Mouse (Mus musculus): ENCODE results near the gene Mrpl51. TPM values are rescaled to one million over a fixed set of nuclear protein-coding genes. Genes with fewer than 3 reads are reported as not detected.
A peak's percentile ranks its signal among the peaks of the same experiment; 100 is the strongest.

Gene Mrpl51
- polyA plus RNA-seq, 1 experiment from 2014 or later, result 202 TPM

GRCm38 (mm10) chr6:125147329-125147728 lies 44.3 kb upstream of the Mrpl51 start:
- no peak overlapping the region for H3K27ac ChIP-seq (ENCODE audit: low read length)
- H3K27me3 ChIP-seq (ENCODE audit: control insufficient read depth, insufficient read depth, low read length), result no peaks in the 10 kb centered on the region
- no peaks in the 10 kb centered on the region; the same call in none of the 2 replicates for H3K36me3 ChIP-seq (ENCODE audit: control insufficient read depth, insufficient read depth, low read length)
- 57% methylated on average over 10 of the region's 10 CpGs for WGBS
- peaks cover 21% of the 10 kb centered on the region for H3K4me1 ChIP-seq (ENCODE audit: control insufficient read depth, insufficient read depth, low read length)
- ATAC-seq (ENCODE audit: insufficient number of reproducible peaks, insufficient read depth, low FRiP score, low read depth), result no peak
- no peak overlapping the region for H3K4me3 ChIP-seq (ENCODE audit: low read depth, low read length)
- no peaks in the 10 kb centered on the region for H3K9me3 ChIP-seq (ENCODE audit: control insufficient read depth, low read depth, low read length)
- H3K9ac ChIP-seq (replicated peaks; ENCODE audit: low read depth, low read length), result no peak overlapping the region
- H3K4me2 ChIP-seq (replicated peaks; ENCODE audit: low read depth, low read length), result peak overlapping the region; percentile 82; the same call in 1 of the 2 replicates

GRCm38 (mm10) chr6:125148251-125148925 lies 43.2 kb upstream of the Mrpl51 start:
- peak overlapping the region; percentile 14; the same call in 1 of the 2 replicates for H3K4me2 ChIP-seq (replicated peaks; ENCODE audit: low read depth, low read length)

GRCm38 (mm10) chr6:125148926-125149568 lies 42.6 kb upstream of the Mrpl51 start:
- Histone ChIP-seq H3K9ac (replicated peaks; ENCODE audit: low read depth, low read length) (no peak overlapping the region), H3K27ac (ENCODE audit: low read length) (no peak overlapping the region), H3K27me3 (ENCODE audit: control insufficient read depth, insufficient read depth, low read length) (no peaks in the 10 kb centered on the region), H3K4me2 (replicated peaks; ENCODE audit: low read depth, low read length) (peak overlapping the region; percentile 14; the same call in 1 of the 2 replicates), H3K4me3 (ENCODE audit: low read depth, low read length) (no peak overlapping the region), H3K36me3 (ENCODE audit: control insufficient read depth, insufficient read depth, low read length) (peaks cover 4% of the 10 kb centered on the region; the same call in 1 of the 2 replicates), H3K4me1 (ENCODE audit: control insufficient read depth, insufficient read depth, low read length) (peaks cover 21% of the 10 kb centered on the region), H3K9me3 (ENCODE audit: control insufficient read depth, low read depth, low read length) (no peaks in the 10 kb centered on the region)
- ATAC-seq (ENCODE audit: insufficient number of reproducible peaks, insufficient read depth, low FRiP score, low read depth), result no peak
- 78% methylated on average over 16 of the region's 16 CpGs for WGBS

More at GRCm38 (mm10) chr6:125148251-125148925, 43.2 kb upstream of the Mrpl51 start:
- H3K4me1 ChIP-seq (ENCODE audit: control insufficient read depth, insufficient read depth, low read length), result peaks cover 21% of the 10 kb centered on the region
- H3K27me3 ChIP-seq (ENCODE audit: control insufficient read depth, insufficient read depth, low read length), result no peaks in the 10 kb centered on the region
- no peak for ATAC-seq (ENCODE audit: insufficient number of reproducible peaks, insufficient read depth, low FRiP score, low read depth)
- no peak overlapping the region; the same call in 1 of the 2 replicates for H3K27ac ChIP-seq (ENCODE audit: low read length)
- peaks cover 4% of the 10 kb centered on the region; the same call in 1 of the 2 replicates for H3K36me3 ChIP-seq (ENCODE audit: control insufficient read depth, insufficient read depth, low read length)
- no peaks in the 10 kb centered on the region for H3K9me3 ChIP-seq (ENCODE audit: control insufficient read depth, low read depth, low read length)
- H3K9ac ChIP-seq (replicated peaks; ENCODE audit: low read depth, low read length), result no peak overlapping the region
- 62% methylated on average over 18 of the region's 18 CpGs for WGBS
- no peak overlapping the region for H3K4me3 ChIP-seq (ENCODE audit: low read depth, low read length)

GRCm38 (mm10) chr6:125149569-125149950 lies 42.0 kb upstream of the Mrpl51 start:
- 78% methylated on average over 7 of the region's 7 CpGs for WGBS
- Histone ChIP-seq H3K36me3 (ENCODE audit: control insufficient read depth, insufficient read depth, low read length) (0 out of 2 replicates have a peak, but pooled peaks cover 4% of the 10 kb centered on the region), H3K4me3 (ENCODE audit: low read depth, low read length) (no peak overlapping the region), H3K9me3 (ENCODE audit: control insufficient read depth, low read depth, low read length) (no peaks in the 10 kb centered on the region), H3K27ac (ENCODE audit: low read length) (no peak overlapping the region), H3K4me2 (replicated peaks; ENCODE audit: low read depth, low read length) (no peak overlapping the region), H3K4me1 (ENCODE audit: control insufficient read depth, insufficient read depth, low read length) (peaks cover 21% of the 10 kb centered on the region), H3K27me3 (ENCODE audit: control insufficient read depth, insufficient read depth, low read length) (no peaks in the 10 kb centered on the region), H3K9ac (replicated peaks; ENCODE audit: low read depth, low read length) (no peak overlapping the region)
- no peak for ATAC-seq (ENCODE audit: insufficient number of reproducible peaks, insufficient read depth, low FRiP score, low read depth)

GRCm38 (mm10) chr6:125152212-125153017 lies 39.2 kb upstream of the Mrpl51 start:
- H3K9ac ChIP-seq (replicated peaks; ENCODE audit: low read depth, low read length), result no peak overlapping the region
- peaks cover 8% of the 10 kb centered on the region; the same call in 1 of the 2 replicates for H3K4me1 ChIP-seq (ENCODE audit: control insufficient read depth, insufficient read depth, low read length)
- H3K27ac ChIP-seq (ENCODE audit: low read length), result no peak overlapping the region
- ATAC-seq (ENCODE audit: insufficient number of reproducible peaks, insufficient read depth, low FRiP score, low read depth), result no peak
- H3K9me3 ChIP-seq (ENCODE audit: control insufficient read depth, low read depth, low read length), result no peaks in the 10 kb centered on the region
- no peak overlapping the region for H3K4me2 ChIP-seq (replicated peaks; ENCODE audit: low read depth, low read length)
- no peak overlapping the region for H3K4me3 ChIP-seq (ENCODE audit: low read depth, low read length)
- H3K36me3 ChIP-seq (ENCODE audit: control insufficient read depth, insufficient read depth, low read length), result peaks cover 7% of the 10 kb centered on the region; the same call in 1 of the 2 replicates
- no peaks in the 10 kb centered on the region for H3K27me3 ChIP-seq (ENCODE audit: control insufficient read depth, insufficient read depth, low read length)
- 73% methylated on average over 22 of the region's 22 CpGs for WGBS

GRCm38 (mm10) chr6:125153018-125153389 lies 38.6 kb upstream of the Mrpl51 start:
- H3K9me3 ChIP-seq (ENCODE audit: control insufficient read depth, low read depth, low read length), result no peaks in the 10 kb centered on the region
- no peak for ATAC-seq (ENCODE audit: insufficient number of reproducible peaks, insufficient read depth, low FRiP score, low read depth)
- no peak overlapping the region for H3K9ac ChIP-seq (replicated peaks; ENCODE audit: low read depth, low read length)
- H3K4me3 ChIP-seq (ENCODE audit: low read depth, low read length), result no peak overlapping the region
- H3K4me2 ChIP-seq (replicated peaks; ENCODE audit: low read depth, low read length), result no peak overlapping the region
- peaks cover 4% of the 10 kb centered on the region; the same call in 1 of the 2 replicates for H3K4me1 ChIP-seq (ENCODE audit: control insufficient read depth, insufficient read depth, low read length)
- H3K27ac ChIP-seq (ENCODE audit: low read length), result no peak overlapping the region
- no peaks in the 10 kb centered on the region for H3K27me3 ChIP-seq (ENCODE audit: control insufficient read depth, insufficient read depth, low read length)
- WGBS, result 76% methylated on average over 5 of the region's 5 CpGs
- H3K36me3 ChIP-seq (ENCODE audit: control insufficient read depth, insufficient read depth, low read length), result peaks cover 9% of the 10 kb centered on the region; the same call in 1 of the 2 replicates

- 89% methylated on average over 4 of the region's 4 CpGs for WGBS
Measured at GRCm38 (mm10) chr6:125153682-125154081, 37.9 kb upstream of the Mrpl51 start.

GRCm38 (mm10) chr6:125154550-125154949 lies 37.1 kb upstream of the Mrpl51 start:
- ATAC-seq (ENCODE audit: insufficient number of reproducible peaks, insufficient read depth, low FRiP score, low read depth), result no peak
- Histone ChIP-seq H3K36me3 (ENCODE audit: control insufficient read depth, insufficient read depth, low read length) (peaks cover 15% of the 10 kb centered on the region; the same call in 1 of the 2 replicates), H3K4me2 (replicated peaks; ENCODE audit: low read depth, low read length) (no peak overlapping the region), H3K4me3 (ENCODE audit: low read depth, low read length) (no peak overlapping the region), H3K9me3 (ENCODE audit: control insufficient read depth, low read depth, low read length) (no peaks in the 10 kb centered on the region), H3K27ac (ENCODE audit: low read length) (no peak overlapping the region), H3K27me3 (ENCODE audit: control insufficient read depth, insufficient read depth, low read length) (no peaks in the 10 kb centered on the region), H3K9ac (replicated peaks; ENCODE audit: low read depth, low read length) (no peak overlapping the region), H3K4me1 (ENCODE audit: control insufficient read depth, insufficient read depth, low read length) (no peaks in the 10 kb centered on the region)

More at GRCm38 (mm10) chr6:125153682-125154081, 37.9 kb upstream of the Mrpl51 start:
- Histone ChIP-seq H3K27me3 (ENCODE audit: control insufficient read depth, insufficient read depth, low read length) (no peaks in the 10 kb centered on the region), H3K4me2 (replicated peaks; ENCODE audit: low read depth, low read length) (no peak overlapping the region), H3K4me1 (ENCODE audit: control insufficient read depth, insufficient read depth, low read length) (no peaks in the 10 kb centered on the region), H3K4me3 (ENCODE audit: low read depth, low read length) (no peak overlapping the region), H3K9me3 (ENCODE audit: control insufficient read depth, low read depth, low read length) (no peaks in the 10 kb centered on the region), H3K27ac (ENCODE audit: low read length) (no peak overlapping the region), H3K9ac (replicated peaks; ENCODE audit: low read depth, low read length) (no peak overlapping the region), H3K36me3 (ENCODE audit: control insufficient read depth, insufficient read depth, low read length) (peaks cover 10% of the 10 kb centered on the region; the same call in 1 of the 2 replicates)
- ATAC-seq (ENCODE audit: insufficient number of reproducible peaks, insufficient read depth, low FRiP score, low read depth), result no peak
